Mouse (Mus musculus): ENCODE data around the gene Nt5c3. TPM values are rescaled to one million over a fixed set of nuclear protein-coding genes. Genes with fewer than 3 reads are reported as not detected.

Gene Nt5c3
- total and polyA plus RNA-seq, 3 experiments: 59.2 to 71.1 TPM; not detected in 1

DNA sequence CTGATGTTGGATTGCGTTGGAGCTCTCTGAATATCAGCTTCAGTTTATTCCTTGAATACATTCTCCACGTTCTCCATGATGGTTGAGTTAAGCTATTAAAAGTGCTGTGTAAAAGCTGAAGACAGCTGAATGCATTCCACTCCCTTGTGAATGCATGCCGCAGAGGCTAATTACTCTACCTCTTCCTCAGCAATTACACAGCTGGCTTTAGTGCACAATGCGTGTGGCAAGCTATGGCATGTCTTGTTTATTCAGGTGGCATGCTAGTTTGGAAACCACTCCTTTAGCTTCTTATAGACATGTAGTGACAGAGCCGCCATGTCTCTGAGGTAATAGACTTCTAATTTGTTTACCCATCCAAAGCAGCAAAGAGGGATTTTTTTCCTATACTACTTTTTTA is 67.0 kb downstream of the Nt5c3 start:
- no peak for DNase-seq (ENCODE audit: low read depth, low spot score)

DNA sequence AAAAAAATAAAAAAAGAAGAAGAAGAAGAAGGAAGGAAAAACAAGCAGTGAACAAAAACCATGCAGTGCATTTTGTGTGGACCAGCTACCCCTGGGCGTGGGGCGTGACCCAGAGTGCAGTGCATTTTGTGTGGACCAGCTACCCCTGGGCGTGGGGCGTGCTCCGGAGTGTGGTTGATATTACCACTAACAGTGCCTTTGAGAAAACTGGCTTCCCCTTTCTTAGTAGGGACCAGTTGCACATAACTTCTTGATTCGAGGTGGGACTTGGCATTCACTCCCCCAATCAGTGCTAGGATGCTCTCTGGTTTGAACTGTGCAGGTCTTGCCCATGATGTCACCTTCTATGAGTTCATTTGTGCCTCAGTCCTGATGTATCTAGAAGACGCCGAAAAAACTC is 68.9 kb downstream of the Nt5c3 start:
- Histone ChIP-seq H3K27me3 (ENCODE audit: control insufficient read depth in 1 of 2, insufficient read depth in 2 of 2, low read length in 2 of 2) (no peaks in the 10 kb centered on the region), H3K4me1 (ENCODE audit: control insufficient read depth in 1 of 2, insufficient read depth in 2 of 2, low read length in 2 of 2) (peaks cover 0 to under 1% of the 10 kb centered on the region in 2 experiments; a peak in 2 of 4 replicates), H3K36me3 (ENCODE audit: control insufficient read depth in 1 of 2, insufficient read depth in 2 of 2, low read length in 2 of 2) (peaks cover 0 to under 1% of the 10 kb centered on the region in 2 experiments; a peak in 2 of 4 replicates), H3K27ac (ENCODE audit: control insufficient read depth, low read depth, low read length) (no peak overlapping the region), H3K79me2 (ENCODE audit: control insufficient read depth, insufficient read depth, low read length, poor library complexity) (no peaks in the 10 kb centered on the region), H3K4me3 (ENCODE audit: control insufficient read depth in 1 of 2, insufficient read depth in 1 of 2, low read depth in 2 of 2, low read length in 2 of 2) (no peak overlapping the region), H3K9me3 (replicated peaks; ENCODE audit: insufficient read depth, low read length) (no peaks in the 10 kb centered on the region), H3K9ac (ENCODE audit: control insufficient read depth, low read depth, low read length, poor library complexity, severe bottlenecking) (no peak overlapping the region)
- no peak for TF ChIP-seq CHD1 (IDR thresholded peaks at IDR 0.05; ENCODE audit: low read depth, low read length)
- DNase-seq (ENCODE audit: low read depth, low spot score): peak; percentile 27

More for the DNA sequence above, 67.0 kb downstream of the Nt5c3 start:
- Histone ChIP-seq H3K9ac (ENCODE audit: control insufficient read depth, low read depth, low read length, poor library complexity, severe bottlenecking) (no peak overlapping the region), H3K4me1 (ENCODE audit: control insufficient read depth in 1 of 2, insufficient read depth in 2 of 2, low read length in 2 of 2) (peaks cover 0 to 9% of the 10 kb centered on the region in 2 experiments; a peak in 3 of 4 replicates), H3K27ac (ENCODE audit: control insufficient read depth, low read depth, low read length) (no peak overlapping the region), H3K4me3 (ENCODE audit: control insufficient read depth in 1 of 2, insufficient read depth in 1 of 2, low read depth in 2 of 2, low read length in 2 of 2) (no peak overlapping the region), H3K9me3 (replicated peaks; ENCODE audit: insufficient read depth, low read length) (no peaks in the 10 kb centered on the region), H3K36me3 (ENCODE audit: control insufficient read depth in 1 of 2, insufficient read depth in 2 of 2, low read length in 2 of 2) (peaks cover 0 to 3% of the 10 kb centered on the region in 2 experiments; a peak in 2 of 4 replicates), H3K27me3 (ENCODE audit: control insufficient read depth in 1 of 2, insufficient read depth in 2 of 2, low read length in 2 of 2) (no peaks in the 10 kb centered on the region), H3K79me2 (ENCODE audit: control insufficient read depth, insufficient read depth, low read length, poor library complexity) (no peaks in the 10 kb centered on the region)
- TF ChIP-seq NELFE (IDR thresholded peaks at IDR 0.05; ENCODE audit: low read depth, low read length): no peak
- no peak for TF ChIP-seq ZNF384 (IDR thresholded peaks at IDR 0.05; ENCODE audit: low read depth, low read length)
- TF ChIP-seq BHLHE40 (IDR thresholded peaks at IDR 0.05; ENCODE audit: borderline replicate concordance, low read depth, low read length): no peak
- no peak for TF ChIP-seq ELF1 (IDR thresholded peaks at IDR 0.05; ENCODE audit: low read depth, low read length)
- TF ChIP-seq MAZ (IDR thresholded peaks at IDR 0.05; ENCODE audit: low read depth, low read length): no peak
- TF ChIP-seq TCF12 (IDR thresholded peaks at IDR 0.05; ENCODE audit: low read depth, low read length): no peak
- no peak for TF ChIP-seq ETS1 (IDR thresholded peaks at IDR 0.05; ENCODE audit: low read depth, low read length)
- no peak for TF ChIP-seq TAL1 (IDR thresholded peaks at IDR 0.05; ENCODE audit: low read length)
- TF ChIP-seq MYC (IDR thresholded peaks at IDR 0.05; ENCODE audit: low read depth, low read length): no peak
- no peak for TF ChIP-seq JUND (IDR thresholded peaks at IDR 0.05; ENCODE audit: low read depth, low read length)
- no peak for TF ChIP-seq RAD21 (IDR thresholded peaks at IDR 0.05; ENCODE audit: low read depth, low read length)
- TF ChIP-seq CTCF (IDR thresholded peaks at IDR 0.05 in 2 of 3, conservative IDR thresholded peaks at IDR 0.05 in 1 of 3; ENCODE audit: control insufficient read depth in 1 of 3, insufficient read depth in 1 of 3, low read depth in 2 of 3, low read length in 3 of 3, poor library complexity in 1 of 3, severe bottlenecking in 1 of 3): no peak

DNA sequence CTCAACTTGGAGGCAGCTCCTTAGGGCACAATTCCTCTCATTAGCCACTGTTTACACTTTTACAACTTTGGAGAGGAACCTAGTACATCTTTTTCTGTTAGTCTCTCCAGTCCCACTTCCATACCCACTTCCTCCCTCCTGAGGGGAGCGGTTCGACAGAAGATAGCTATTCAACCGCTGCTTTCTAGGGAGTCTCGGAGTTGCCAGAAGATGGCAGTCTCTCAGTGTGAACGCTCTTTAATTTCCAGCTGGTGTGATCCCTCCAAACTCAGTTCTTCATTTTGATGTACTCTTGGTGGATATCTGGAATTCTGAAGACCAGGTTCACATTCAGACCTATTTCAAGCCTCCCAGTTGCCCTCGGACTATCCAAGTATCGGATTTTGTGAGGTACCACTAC is 73.4 kb downstream of the Nt5c3 start:
- H3K9me3 ChIP-seq (replicated peaks; ENCODE audit: insufficient read depth, low read length): no peaks in the 10 kb centered on the region
- H3K27ac ChIP-seq (ENCODE audit: control insufficient read depth, low read depth, low read length): no peak overlapping the region
- DNase-seq (ENCODE audit: low read depth, low spot score): peak; percentile 42
- H3K4me1 ChIP-seq (ENCODE audit: control insufficient read depth in 1 of 2, insufficient read depth in 2 of 2, low read length in 2 of 2): no peaks in the 10 kb centered on the region
- no peak overlapping the region for H3K9ac ChIP-seq (ENCODE audit: control insufficient read depth, low read depth, low read length, poor library complexity, severe bottlenecking)
- no peaks in the 10 kb centered on the region for H3K27me3 ChIP-seq (ENCODE audit: control insufficient read depth in 1 of 2, insufficient read depth in 2 of 2, low read length in 2 of 2)
- peak; percentile 85 for TF ChIP-seq SMC3 (IDR thresholded peaks at IDR 0.05; ENCODE audit: low read depth, low read length)
- no peak for TF ChIP-seq GABPA (IDR thresholded peaks at IDR 0.05; ENCODE audit: low read depth, low read length)
- TF ChIP-seq ZC3H11A (IDR thresholded peaks at IDR 0.05; ENCODE audit: low read depth, low read length): peak; percentile 66
- no peak for TF ChIP-seq ZKSCAN1 (IDR thresholded peaks at IDR 0.05; ENCODE audit: low read depth, low read length)
- TF ChIP-seq CTCF (IDR thresholded peaks at IDR 0.05 in 2 of 3, conservative IDR thresholded peaks at IDR 0.05 in 1 of 3; ENCODE audit: control insufficient read depth in 1 of 3, insufficient read depth in 1 of 3, low read depth in 2 of 3, low read length in 3 of 3, poor library complexity in 1 of 3, severe bottlenecking in 1 of 3): peak; percentile 4 to 69 (median 48); a peak in 4 of 6 replicates
- TF ChIP-seq RAD21 (IDR thresholded peaks at IDR 0.05; ENCODE audit: low read depth, low read length): peak; percentile 74
- no peak for TF ChIP-seq GATA1 (IDR thresholded peaks at IDR 0.05; ENCODE audit: low read depth, low read length)
- TF ChIP-seq USF1 (IDR thresholded peaks at IDR 0.05; ENCODE audit: low read depth, low read length): no peak
- H3K4me3 ChIP-seq (ENCODE audit: control insufficient read depth in 1 of 2, insufficient read depth in 1 of 2, low read depth in 2 of 2, low read length in 2 of 2): no peak overlapping the region
- no peaks in the 10 kb centered on the region for H3K79me2 ChIP-seq (ENCODE audit: control insufficient read depth, insufficient read depth, low read length, poor library complexity)
- H3K36me3 ChIP-seq (ENCODE audit: control insufficient read depth in 1 of 2, insufficient read depth in 2 of 2, low read length in 2 of 2): no peaks in the 10 kb centered on the region

All from MEL (cell line).